Mouse (Mus musculus): Measurements from ENCODE around the gene Clns1a. TPM values are rescaled to one million over a fixed set of nuclear protein-coding genes. Genes with fewer than 3 reads are reported as not detected.

Gene Clns1a
- polyA plus RNA-seq, 1 experiment from 2014 or later: 61.2 TPM

DNA sequence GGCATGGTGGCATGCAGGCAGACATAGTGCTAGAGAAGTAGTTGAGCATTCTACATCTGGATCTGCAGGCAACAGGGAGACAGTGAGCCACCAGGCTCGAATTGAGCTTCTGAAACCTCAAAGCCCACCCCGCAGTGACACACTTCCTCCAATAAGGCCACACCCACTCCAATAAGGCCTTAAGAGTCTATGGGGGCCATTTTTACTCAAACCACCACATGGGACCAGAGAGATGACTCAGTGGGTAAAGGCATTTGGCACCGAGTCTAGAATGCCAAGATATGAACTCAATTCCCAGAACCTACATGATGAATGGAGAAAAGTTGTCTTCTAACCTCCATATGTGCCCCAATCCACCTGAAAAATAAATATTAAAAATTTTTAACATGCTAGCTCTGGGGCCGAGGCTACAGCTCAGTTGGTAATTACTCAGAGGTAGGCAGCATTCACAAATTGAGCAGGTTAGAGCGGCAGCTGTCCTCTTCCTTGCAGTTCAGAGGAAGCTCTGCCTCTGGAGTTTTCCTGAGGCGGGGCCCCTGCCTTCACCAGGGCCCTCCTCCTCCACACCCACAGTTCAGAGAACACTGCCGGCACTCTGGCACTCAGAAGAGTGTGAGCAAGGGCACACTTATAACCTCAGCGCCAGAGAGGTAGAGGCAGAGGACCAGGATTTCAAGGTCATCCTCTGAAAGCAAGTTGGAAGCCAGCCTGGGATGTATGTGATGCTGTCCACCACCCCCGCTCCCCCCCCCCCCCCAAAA, 70.2 kb downstream of the Clns1a start:
- no peak overlapping the region for H3K4me3 ChIP-seq (replicated peaks)
- H3K27me3 ChIP-seq: no peaks in the 10 kb centered on the region
- H3K36me3 ChIP-seq (replicated peaks): no peaks in the 10 kb centered on the region
- 34% methylated on average over 9 of the region's 9 CpGs for WGBS (ENCODE audit: insufficient replicate concordance)
- peaks cover 15% of the 10 kb centered on the region for H3K4me1 ChIP-seq (replicated peaks)
- no peaks in the 10 kb centered on the region for H3K9me3 ChIP-seq (replicated peaks)
- no peak overlapping the region for H3K27ac ChIP-seq (replicated peaks)
- no peak overlapping the region for H3K9ac ChIP-seq
- no peak for ATAC-seq (ENCODE audit: insufficient read depth)
- H3K4me2 ChIP-seq: no peak overlapping the region

- WGBS (ENCODE audit: insufficient replicate concordance): 61% methylated on average over 8 of the region's 8 CpGs
- ATAC-seq (ENCODE audit: insufficient read depth): no peak
- H3K27ac ChIP-seq (replicated peaks): no peak overlapping the region
Measured at GRCm38 (mm10) chr7:97767841-97768240, 71.4 kb downstream of the Clns1a start.

GRCm38 (mm10) chr7:97769020-97769419, 72.6 kb downstream of the Clns1a start:
- WGBS (ENCODE audit: insufficient replicate concordance): 44% methylated on average over 4 of the region's 4 CpGs
- no peak overlapping the region for H3K27ac ChIP-seq (replicated peaks)

More at GRCm38 (mm10) chr7:97767841-97768240, 71.4 kb downstream of the Clns1a start:
- Histone ChIP-seq H3K9me3 (replicated peaks) (no peaks in the 10 kb centered on the region), H3K4me3 (replicated peaks) (no peak overlapping the region), H3K9ac (no peak overlapping the region), H3K4me1 (replicated peaks) (peaks cover 15% of the 10 kb centered on the region), H3K4me2 (no peak overlapping the region), H3K27me3 (no peaks in the 10 kb centered on the region), H3K36me3 (replicated peaks) (no peaks in the 10 kb centered on the region)

More at GRCm38 (mm10) chr7:97769020-97769419, 72.6 kb downstream of the Clns1a start:
- no peaks in the 10 kb centered on the region for H3K9me3 ChIP-seq (replicated peaks)
- H3K4me1 ChIP-seq (replicated peaks): peaks cover 15% of the 10 kb centered on the region
- H3K4me2 ChIP-seq: no peak overlapping the region
- H3K36me3 ChIP-seq (replicated peaks): no peaks in the 10 kb centered on the region
- H3K27me3 ChIP-seq: no peaks in the 10 kb centered on the region
- no peak overlapping the region for H3K9ac ChIP-seq
- no peak overlapping the region for H3K4me3 ChIP-seq (replicated peaks)
- ATAC-seq (ENCODE audit: insufficient read depth): no peak

Other genes with a start within 250 kb of the Clns1a start
- 9.3 and 12.0 TPM in 2 replicates for gene Kctd14, start 245.3 kb upstream of the Clns1a start, polyA plus RNA-seq (2015; fragmentation: Nextera tagmentation; extraction: Ambion mirVana)
- 18.4 and 19.8 TPM in 2 replicates for gene Ints4, start 215.7 kb upstream of the Clns1a start, polyA plus RNA-seq (2015; fragmentation: Nextera tagmentation; extraction: Ambion mirVana)
- gene Aamdc, start 117.1 kb upstream of the Clns1a start, polyA plus RNA-seq (2015; fragmentation: Nextera tagmentation; extraction: Ambion mirVana): 16.2 and 16.6 TPM in 2 replicates
- 5.2 and 6.6 TPM in 2 replicates for gene Rsf1, start 116.7 kb upstream of the Clns1a start, polyA plus RNA-seq (2015; fragmentation: Nextera tagmentation; extraction: Ambion mirVana)
- 30.3 and 34.6 TPM in 2 replicates for gene Aqp11, start 41.7 kb downstream of the Clns1a start, polyA plus RNA-seq (2015; fragmentation: Nextera tagmentation; extraction: Ambion mirVana)
- 9.3 and 9.5 TPM in 2 replicates for gene Pak1, start 91.9 kb downstream of the Clns1a start, polyA plus RNA-seq (2015; fragmentation: Nextera tagmentation; extraction: Ambion mirVana)
- gene Gdpd4, start 223.3 kb downstream of the Clns1a start, polyA plus RNA-seq (2015; fragmentation: Nextera tagmentation; extraction: Ambion mirVana): not detected in 2 replicates

Measured in liver, embryonic 15.5 days (tissue).